Mouse (Mus musculus) megakaryocyte-erythroid progenitor cell, adult 5-6 weeks (primary cell): ENCODE measurements around the gene Igf1r. TPM values are rescaled to one million over a fixed set of nuclear protein-coding genes. Genes with fewer than 3 reads are reported as not detected.

Source experiments
- ATAC-seq: replicated peaks from 2 replicates; pipeline ENCODE4 v1.8.0; 2016; ENCODE audit warnings: mild to moderate bottlenecking, inconsistent platforms; ENCODE audit not compliant: severe bottlenecking, poor library complexity, low FRiP score, low TSS enrichment
- total RNA-seq, 2 experiments: library from RNA; stranded (forward) in 1 of 2; stranded (reverse) in 1 of 2; fragments of 200-1000, 215-1000 nt in 1 of 2; fragments of >200 nt in 1 of 2; fragmentation: Nextera tagmentation in 1 of 2; gene quantifications; 2 replicates each; pipeline ENCODE4 v1.2.3; 2014 to 2017

Gene Igf1r
- 40.8 and 53.2 TPM in 2 replicates for total RNA-seq (2014; fragmentation: Nextera tagmentation)
- total RNA-seq (2017) = 21.4 and 27.0 TPM in 2 replicates

DNA sequence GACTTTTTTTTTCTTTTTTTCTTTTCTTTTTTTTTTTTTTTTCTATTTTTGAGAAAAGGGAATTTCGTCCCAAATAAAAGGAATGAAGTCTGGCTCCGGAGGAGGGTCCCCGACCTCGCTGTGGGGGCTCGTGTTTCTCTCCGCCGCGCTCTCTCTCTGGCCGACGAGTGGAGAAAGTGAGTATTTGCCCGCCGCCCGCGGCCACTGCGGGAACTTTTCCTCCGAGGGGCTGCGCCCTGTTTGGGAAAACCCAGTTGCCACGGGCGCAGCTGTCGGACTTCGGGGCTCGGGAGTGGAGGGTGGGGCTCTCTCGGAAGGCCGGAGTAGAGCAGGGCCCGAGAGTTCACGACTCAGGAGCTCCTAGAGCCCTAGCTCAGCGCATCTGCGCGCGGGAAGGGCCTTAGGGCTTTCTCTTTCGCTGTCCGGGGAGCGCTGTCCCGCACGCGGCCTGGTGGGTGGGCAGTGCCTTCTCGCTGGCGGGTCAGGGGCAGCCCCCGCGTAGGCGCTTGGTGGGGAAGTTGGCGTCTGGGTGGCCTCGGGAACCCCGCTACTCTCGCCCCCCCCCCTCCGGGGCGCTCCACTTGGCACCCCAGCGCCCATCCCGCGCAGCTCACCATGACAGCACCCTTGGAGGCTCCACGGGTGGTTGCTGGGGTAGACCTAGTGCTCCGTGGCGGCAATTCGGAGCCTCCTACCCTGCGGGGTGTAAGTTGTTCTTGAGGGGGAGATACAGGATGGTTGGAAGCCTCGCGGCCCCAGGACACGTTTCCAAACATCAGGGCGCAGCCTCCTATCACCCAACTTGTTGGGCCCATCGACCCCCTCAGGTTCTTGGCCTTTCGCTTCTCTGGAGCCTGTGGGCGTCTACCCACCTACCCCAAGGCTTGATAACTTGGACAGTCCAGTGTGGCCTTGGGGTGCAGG is at the start of gene Igf1r:
Gene Igf1r, plus strand, starts transcription at position 51 of the 924 bp plus-strand sequence.
- peak; percentile 23; the same call in 1 of the 2 replicates for ATAC-seq

DNA sequence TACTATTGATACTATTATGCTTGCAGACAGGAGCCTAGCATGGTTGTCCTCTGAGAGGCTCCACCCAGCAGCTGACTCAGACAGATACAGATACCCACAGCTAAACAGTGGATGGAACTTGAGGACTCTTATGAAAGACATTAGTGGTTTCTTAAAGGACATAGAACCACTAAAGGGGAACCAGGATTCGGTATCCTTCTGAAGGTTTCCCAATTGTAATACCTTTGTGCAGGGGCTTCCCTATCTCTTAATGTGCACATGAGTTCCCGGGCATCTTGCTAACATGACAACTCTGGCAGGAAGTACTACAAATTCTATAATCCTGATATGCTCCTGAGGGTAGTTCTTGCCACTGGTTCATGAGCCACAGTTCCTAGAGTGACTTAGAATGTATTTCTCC is 46.3 kb upstream of the Igf1r start:
- no peak for ATAC-seq

DNA sequence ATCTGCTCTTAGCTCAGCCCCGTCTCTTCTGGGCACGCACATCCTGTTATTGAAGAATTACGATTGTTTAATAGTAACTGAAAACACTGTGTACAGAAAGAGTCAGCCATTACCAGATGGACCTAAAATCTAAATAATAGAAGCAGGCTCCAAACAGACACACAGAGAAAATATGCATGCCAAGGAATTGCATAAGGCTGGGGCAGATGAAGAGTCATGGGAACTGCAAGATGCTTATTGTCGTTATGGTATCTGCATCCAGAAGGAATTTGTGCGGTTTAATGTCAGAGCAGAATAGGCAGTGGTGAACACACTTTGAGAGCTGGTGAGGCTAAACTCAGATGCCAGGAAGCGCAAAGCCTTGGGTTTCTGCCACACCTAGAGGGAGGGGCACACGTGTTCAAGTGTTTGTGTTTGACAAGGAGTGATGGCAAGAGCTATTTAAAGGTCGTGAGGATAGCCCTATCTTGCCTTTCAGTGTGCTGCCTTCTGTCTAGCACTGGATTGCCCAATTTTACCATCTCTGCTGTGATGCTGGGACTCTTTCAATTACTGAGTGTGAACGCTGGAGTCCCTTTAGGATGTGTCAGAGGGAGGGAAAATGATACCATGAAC is 44.7 kb upstream of the Igf1r start:
- no peak for ATAC-seq

DNA sequence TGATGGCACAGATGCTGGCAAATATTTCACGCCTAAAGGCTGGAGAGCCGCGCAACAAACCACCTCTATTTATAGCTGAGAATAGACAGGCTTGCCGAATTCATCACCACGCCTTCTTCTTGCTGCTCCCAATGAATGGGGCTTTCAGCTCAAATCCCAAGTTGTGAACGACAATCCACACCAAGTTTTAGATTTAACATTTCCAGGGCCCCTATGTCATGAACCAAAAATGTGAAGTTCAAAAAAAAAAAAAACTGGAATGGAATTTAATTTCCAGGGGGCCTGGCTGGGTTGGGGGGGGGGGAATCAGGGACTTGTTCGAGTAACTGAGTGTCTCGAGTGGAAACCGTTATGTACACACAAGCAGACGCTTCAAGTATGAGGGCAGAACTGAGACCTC is 42.1 kb upstream of the Igf1r start:
- ATAC-seq = no peak

DNA sequence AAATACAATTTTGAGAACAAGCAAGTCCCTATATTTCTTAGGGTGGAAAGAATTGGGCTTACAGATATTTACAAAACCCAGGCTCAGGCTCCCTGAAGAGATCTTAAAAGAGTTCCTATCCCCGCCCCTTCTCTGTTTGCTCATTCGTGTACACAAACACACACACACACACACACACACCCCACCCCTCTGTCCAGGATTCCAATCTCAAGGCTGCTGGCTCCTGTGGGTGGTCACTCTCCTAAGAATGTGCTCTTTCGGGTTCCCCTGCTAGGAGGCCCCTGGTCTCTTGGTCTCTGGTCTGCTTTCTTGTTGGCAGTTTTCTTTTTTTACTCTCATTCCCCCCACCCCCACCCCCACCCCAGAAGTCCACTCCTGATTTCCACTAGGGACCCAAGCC is 41.7 kb upstream of the Igf1r start:
- ATAC-seq = no peak

DNA sequence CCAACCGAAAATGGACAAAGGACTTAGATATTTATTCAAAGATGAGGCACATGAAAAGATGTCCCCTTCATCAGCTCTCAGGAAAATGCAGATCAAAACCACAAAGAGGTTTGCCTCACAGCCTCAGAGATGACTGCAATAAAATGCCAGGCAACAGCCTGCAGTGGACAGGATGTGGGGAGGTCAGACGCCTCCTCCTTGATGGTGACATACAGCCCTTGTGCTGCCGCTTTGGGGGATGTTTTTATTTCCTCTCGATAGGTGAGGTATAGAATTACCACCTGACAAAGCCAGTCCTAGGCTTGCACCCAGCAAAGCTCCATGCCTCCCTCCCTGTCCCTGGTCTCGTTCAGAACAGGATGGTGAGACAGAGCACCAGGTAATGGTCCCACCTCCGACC is 40.8 kb upstream of the Igf1r start:
- ATAC-seq = no peak

DNA sequence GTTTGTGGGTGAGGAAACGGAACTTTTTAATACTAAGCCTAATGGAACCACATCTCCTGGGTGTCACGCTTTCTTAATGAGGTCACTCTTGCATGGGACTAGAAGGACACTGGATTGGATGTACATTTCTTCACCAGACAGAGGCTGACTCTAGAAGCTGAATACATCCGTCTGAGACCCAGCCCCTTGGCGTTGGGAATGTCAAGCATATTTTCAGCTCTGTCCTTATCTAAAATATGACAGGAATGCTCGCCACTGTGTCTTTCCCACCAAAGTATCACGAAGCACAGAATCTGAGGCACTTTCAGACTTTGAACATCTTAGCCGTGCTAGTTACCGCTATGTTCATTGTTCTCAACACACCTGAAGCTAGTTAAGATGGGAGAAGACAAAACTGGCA is 35.7 kb upstream of the Igf1r start:
- no peak for ATAC-seq

DNA sequence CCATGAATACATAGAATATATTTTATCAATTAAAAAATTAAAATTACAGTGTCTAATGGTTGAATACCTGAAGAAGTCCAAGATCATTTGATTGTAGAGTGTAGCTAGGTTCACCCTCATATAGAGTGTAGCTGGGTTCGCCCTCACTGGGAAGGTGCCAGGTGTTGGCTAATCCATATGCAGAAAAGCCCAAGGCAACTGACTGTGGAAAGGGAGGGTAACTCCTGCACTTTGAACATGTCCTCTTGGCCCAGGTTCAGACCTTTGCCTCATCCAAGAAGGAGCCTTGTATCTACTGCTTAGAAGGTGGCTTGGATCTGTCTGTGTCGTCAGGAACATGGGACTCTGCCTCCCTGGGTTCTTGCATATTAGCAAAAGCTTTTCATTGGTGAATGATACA is 34.9 kb upstream of the Igf1r start:
- no peak for ATAC-seq

DNA sequence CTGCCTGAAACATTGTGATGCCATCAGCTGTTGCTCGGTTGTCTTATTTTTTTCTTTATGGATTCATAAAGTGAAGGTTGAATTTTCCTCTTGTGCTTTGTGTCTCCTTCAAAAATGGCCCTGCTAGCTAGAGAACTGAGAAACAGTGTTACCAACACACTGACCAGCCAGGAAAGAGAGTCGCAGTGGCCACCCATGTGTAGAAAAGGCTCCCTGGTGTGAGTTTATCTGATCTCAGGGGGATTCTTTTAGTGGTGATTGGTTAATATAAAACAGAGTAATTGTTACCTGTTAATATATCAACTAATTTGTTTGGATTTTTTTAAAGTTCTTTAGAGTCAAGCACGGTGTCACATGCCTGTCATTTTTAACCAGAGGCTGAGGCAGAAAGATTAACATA is 33.2 kb upstream of the Igf1r start:
- no peak for ATAC-seq

DNA sequence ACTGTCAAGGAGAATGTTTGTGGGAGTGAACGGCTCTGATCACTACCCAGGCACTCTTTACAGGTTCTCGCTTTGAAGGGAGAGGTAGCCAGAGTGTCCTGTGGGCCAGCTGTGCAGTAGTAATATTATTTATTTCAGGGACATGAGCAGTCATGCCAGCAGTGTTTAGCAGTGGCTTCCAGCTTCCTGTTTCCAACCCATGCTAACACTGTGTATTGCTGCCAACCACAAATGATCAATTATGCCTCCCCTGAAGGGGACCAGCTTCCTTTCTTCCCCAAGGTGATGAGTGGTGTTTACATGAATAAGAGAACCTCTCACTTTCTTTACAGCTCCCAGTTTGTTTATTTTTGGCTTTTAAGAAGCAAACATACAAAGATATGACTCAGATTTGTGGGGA is 28.4 kb upstream of the Igf1r start:
- ATAC-seq = no peak

DNA sequence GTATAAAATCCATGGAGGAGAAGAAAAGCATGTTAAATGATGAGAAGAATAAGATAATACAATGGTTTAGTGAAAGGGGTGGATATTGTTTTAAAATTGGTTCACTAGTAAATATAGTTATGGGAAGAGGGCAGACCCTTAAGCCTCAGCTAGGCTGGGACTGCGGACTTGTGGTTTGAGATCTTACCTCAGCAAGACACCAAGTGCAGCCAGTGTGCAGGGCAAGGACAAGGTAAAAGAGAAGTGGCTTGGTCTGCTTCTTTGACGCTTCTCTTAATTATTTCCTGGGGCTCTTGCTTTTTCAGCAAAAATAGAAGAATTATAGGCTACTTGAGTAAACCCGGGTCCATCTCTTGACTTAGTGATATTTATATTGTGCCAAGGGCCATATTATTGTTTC is 22.5 kb upstream of the Igf1r start:
- no peak for ATAC-seq

DNA sequence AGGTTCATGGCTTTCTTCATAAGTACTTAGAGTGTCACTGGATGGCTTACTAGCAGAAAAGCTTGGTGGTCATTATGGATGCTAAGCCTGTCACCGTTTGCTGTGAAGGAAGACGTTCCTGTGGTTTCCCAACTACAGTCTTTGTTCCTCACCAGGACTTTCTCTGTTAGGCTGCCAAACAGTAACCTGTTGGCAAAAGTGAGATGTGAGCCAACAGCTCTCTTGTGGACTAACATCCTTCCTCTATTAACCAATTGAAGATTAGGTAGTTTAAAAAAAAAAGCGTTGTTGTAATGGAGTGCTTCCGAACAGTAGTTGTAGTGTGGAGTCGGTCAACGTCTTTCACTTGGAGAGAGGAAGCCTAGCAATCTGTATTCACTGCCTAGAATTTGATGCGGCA is 15.8 kb upstream of the Igf1r start:
- ATAC-seq = no peak

DNA sequence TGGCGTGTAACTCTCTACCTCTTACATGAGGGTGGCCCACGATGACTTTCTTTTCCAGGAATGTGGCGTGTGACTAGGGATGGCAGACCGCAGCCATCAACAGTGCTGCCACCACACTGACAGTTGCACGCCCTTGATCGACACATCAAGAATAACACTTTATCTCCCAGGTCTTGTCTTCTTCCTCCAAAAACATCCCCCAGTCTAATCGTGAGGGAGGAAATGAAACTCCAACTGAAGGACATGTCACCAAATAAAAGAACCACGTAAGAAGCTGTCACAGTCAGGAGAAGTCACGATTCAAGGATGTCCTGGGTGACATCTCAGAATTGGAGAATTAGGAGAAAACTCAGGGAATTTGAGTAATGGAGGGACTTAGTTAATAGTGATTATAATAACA is 8.8 kb upstream of the Igf1r start:
- no peak for ATAC-seq

DNA sequence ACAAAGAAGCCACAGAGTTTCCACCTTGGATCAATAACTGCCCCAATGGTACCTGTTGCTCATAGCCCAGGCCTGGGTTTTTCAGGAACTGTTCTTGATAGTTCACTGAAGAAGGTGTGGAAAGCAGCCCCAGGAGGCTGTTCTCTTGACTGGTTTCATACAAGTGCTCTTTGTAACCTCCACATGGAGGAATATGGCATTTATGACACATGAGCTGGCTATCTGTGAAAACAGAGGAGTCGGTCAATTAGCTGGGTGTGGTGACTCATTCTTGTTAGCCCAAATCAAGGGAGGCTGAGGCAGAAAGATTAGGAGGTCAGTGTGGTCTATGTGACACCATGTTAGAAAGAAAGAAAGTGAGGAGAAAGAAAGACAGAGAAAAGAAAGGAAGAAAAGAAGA is 5.7 kb upstream of the Igf1r start:
- no peak for ATAC-seq

DNA sequence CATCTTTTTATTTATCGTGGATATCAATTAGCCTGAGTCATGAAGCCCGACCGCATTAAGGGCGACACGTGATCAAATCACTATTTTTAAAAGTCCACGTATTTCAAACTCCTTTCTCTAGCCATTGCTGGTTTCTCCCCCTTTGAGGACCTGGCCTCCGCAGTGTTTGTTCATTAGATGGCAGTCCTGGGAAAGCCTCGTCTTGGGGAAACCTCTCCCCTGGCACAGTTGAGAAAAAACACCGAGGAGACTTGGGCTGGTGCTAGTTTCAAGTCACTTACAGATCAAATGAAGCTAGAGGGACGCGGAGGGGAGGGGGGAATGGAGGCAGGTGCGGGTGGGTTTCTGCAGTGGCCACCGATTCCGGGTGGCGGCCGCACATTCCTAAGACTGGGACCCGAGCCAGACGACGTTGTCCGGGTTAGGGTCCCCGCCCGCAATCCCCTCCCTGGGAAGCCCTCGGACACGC is 2.2 kb upstream of the Igf1r start:
- no peak for ATAC-seq

DNA sequence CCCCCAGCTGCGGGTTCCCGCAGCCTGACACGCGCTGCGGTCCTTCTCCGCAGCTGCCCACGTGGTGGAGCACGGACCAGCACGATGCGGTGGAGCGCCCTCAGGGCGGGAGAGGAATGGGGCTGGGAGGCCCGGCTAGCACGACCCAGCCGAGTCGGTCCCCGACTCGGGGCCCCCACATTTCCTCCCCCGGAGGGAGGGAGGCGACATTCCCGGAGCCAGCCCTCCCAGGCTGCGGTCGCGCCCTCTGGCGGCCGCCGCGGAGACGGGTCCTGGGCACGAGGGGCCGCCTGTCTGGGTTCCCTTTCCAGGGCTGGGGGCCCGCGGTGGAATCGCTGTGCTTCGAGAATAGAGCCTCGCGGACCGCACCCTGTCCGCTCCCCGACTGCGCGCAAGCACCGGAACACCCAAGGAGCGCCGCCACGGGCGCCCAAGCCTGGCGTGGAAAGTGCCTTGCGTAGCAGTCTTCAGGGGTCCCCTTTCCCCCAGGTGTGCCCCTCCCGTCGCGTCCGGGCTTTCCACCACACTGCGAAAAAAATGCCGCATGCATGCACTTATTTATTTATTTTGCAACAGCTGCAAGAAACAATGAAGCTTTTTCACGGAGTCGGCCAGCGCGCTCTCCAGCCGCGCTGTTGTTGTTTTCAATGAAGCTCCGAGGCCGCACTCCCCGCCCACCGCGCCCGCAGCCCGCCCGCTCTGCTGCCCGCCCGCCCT is 1.7 kb upstream of the Igf1r start:
- ATAC-seq = peak; percentile 47

DNA sequence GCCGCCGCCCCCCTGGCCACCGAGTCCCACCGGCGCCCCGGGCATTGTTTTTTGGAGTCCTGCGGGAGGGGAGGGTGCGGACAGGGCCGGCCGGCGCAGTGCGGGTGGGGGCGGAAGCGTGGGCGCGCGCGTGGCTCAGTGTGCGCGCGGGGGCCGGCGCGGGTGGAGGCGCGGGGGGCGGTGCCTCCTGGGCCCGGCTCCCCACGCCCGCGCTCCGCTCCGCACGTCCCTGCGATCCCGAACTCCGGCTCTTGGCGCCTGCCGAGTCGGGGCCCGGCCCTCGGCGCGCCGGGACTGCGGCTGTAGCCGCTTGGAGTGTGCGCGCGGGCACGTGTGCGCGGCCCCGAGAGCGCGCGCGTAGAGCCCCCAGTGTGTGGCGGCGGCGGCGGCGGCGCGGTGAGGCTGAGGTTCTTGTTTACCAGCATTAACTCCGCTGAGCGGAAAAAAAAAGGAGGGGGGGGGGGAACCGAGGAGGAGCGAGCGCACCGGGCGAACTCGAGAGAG is 1.0 kb upstream of the Igf1r start:
- peak; percentile 54 for ATAC-seq

DNA sequence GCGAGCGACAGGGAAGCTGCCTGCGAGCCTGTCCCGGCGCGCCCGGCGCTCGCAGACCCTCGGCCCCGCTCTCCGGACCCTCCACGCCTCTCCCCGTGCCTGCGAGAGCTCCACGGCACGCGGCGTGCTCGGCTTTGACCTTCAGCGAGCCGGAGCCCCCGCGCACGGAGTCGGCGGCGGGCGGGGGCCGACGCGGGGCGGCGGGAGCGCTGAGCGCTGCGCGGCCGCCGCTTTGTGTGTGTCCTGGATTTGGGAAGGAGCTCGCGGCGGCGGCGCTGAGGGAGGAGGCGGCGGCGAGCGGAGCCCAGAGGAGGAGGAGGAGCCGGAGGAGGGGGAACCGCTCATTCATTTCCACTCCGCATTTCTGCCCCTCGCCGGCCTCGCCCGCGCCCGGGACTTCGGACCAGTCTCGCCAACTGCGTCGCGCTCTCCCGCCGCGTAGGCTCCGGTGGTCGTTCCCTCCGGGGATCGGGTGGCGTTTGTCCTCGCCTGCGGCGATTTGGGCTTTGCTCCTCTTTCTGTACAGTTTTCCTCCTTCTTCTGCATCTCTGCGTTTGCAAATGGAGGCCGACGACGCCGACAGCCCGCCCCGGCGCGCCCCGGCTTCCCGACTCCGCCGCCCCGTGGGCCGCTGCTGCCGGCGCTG is 468 bp upstream of the Igf1r start:
- ATAC-seq = no peak

DNA sequence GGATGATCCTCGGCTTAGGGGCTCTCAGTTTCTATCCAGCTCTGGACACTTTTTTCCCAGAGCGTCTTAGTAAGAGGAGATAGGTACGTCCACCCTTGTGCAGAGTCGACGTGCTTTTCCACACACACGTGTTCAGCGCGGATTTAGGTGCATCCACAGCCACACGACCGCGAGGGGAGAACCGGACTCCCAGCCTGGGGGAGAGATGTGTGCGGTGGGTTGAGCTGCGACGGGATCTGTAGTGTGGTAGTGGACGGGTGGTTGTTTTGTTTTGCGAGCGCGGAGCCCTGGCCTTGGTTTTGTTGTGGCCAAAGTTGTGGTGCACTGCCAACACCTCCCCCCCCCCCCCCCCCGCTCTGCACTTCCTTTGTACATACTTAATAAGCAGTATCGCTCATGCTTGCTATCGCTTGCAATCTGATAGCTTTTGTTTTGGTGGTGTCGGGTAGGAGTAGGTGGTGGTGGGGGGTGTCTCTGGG is 1.2 kb downstream of the Igf1r start:
- no peak for ATAC-seq
